Mouse (Mus musculus) Patski (cell line): Measurements from ENCODE around the gene Dennd1c. TPM values are rescaled to one million over a fixed set of nuclear protein-coding genes. Genes with fewer than 3 reads are reported as not detected.

Experiments
- ATAC-seq: fragments of 100-300 bp; one replicate; pipeline ENCODE4 v1.8.0; 2021
- CTCF ChIA-PET: fragments of 350-600 bp; sonication (Branson Sonifier 250); formaldehyde crosslinking; loops from one replicate; lab custom pipeline; 2022; ENCODE audit warnings: inconsistent platforms; lab: Charles Lee
- POLR2A ChIA-PET: fragments of 350-600 bp; sonication (Branson Sonifier 250); formaldehyde crosslinking; loops from one replicate; lab custom pipeline; 2022; ENCODE audit warnings: antibody characterized with exemption, inconsistent platforms; lab: Charles Lee
- DNase-seq: peaks from one replicate; pipeline ENCODE4 v3.0.0-alpha.2; 2011; ENCODE audit warnings: low read depth, low spot score
- H3K27me3 ChIP-seq: fragments of 371-371 bp; one replicate; pipeline ENCODE4 v1.5.1; 2021
- CTCF ChIP-seq: fragments of 100-300 bp; IDR thresholded peaks from one replicate; pipeline ENCODE4 v1.5.1; 2021
- in situ Hi-C: fragments of 300-500 bp; cut with MboI; formaldehyde crosslinking; loops from 3 replicates; pipeline ENCODE4 v1.11.1; 2018; ENCODE audit warnings: low pct_unique_long_range_greater_than_20kb, mixed read lengths
- polyA plus RNA-seq: library from polyadenylated mRNA; unstranded; gene quantifications from one replicate; pipeline ENCODE4 v1.2.3, GENCODE M21; 2021

Dennd1c gene
- polyA plus RNA-seq, 1 experiment from 2014 or later, result 2.7 TPM

- POLR2A ChIA-PET, result no interaction called here
- no peak for TF ChIP-seq CTCF
- CTCF ChIA-PET, result no interaction called here
- ATAC-seq, result no peak
- in situ Hi-C loops, result no loop called here
- no peaks in the 10 kb centered on the region for H3K27me3 ChIP-seq
- no peak for DNase-seq
Observed at GRCm38 (mm10) chr17:57019693-57020092, 58.6 kb downstream of the Dennd1c start.

Other genes starting within 250 kb of the Dennd1c start
- 7.7 TPM for gene Rfx2, start 247.5 kb downstream of the Dennd1c start, polyA plus RNA-seq
- not detected for gene Acsbg2, start 204.1 kb downstream of the Dennd1c start, polyA plus RNA-seq
- gene 1700061G19Rik, start 203.0 kb downstream of the Dennd1c start, polyA plus RNA-seq, result not detected
- gene Mllt1, start 143.1 kb downstream of the Dennd1c start, polyA plus RNA-seq, result 55.0 TPM
- not detected for gene Acer1, start 96.4 kb downstream of the Dennd1c start, polyA plus RNA-seq
- 113 TPM for gene Clpp, start 88.2 kb downstream of the Dennd1c start, polyA plus RNA-seq
- gene Alkbh7, start 81.2 kb downstream of the Dennd1c start, polyA plus RNA-seq, result 47.7 TPM
- 1.7 TPM for gene Pspn, start 78.5 kb downstream of the Dennd1c start, polyA plus RNA-seq
- 104 TPM for gene Gtf2f1, start 67.2 kb downstream of the Dennd1c start, polyA plus RNA-seq
- gene Gm17949, start 67.0 kb downstream of the Dennd1c start, polyA plus RNA-seq, result not detected
- 80.4 TPM for gene Khsrp, start 47.0 kb downstream of the Dennd1c start, polyA plus RNA-seq
- not detected for gene Slc25a41, start 36.9 kb downstream of the Dennd1c start, polyA plus RNA-seq
- 31.4 TPM for gene Crb3, start 19.4 kb downstream of the Dennd1c start, polyA plus RNA-seq
- gene Slc25a23, start 18.7 kb downstream of the Dennd1c start, polyA plus RNA-seq, result 111 TPM
- 0.10 TPM for gene Tubb4a, start 9.3 kb upstream of the Dennd1c start, polyA plus RNA-seq
- 3.4 TPM for gene Tnfsf9, start 26.8 kb upstream of the Dennd1c start, polyA plus RNA-seq
- gene Cd70, start 71.3 kb upstream of the Dennd1c start, polyA plus RNA-seq, result not detected
- gene Tnfsf14, start 115.7 kb upstream of the Dennd1c start, polyA plus RNA-seq, result not detected
- gene C3, start 149.6 kb upstream of the Dennd1c start, polyA plus RNA-seq, result 342 TPM
- 61.7 TPM for gene Gpr108, start 169.9 kb upstream of the Dennd1c start, polyA plus RNA-seq
- 157 TPM for gene Trip10, start 170.9 kb upstream of the Dennd1c start, polyA plus RNA-seq
- not detected for gene Vav1, start 200.6 kb upstream of the Dennd1c start, polyA plus RNA-seq